Mouse (Mus musculus) monocyte, adult 2 months (primary cell): Measurements from ENCODE around the gene Slc38a3.

Experiments used
- DNase-seq, 2 experiments: peaks; one replicate each; pipeline ENCODE4 v3.0.0; 2022; ENCODE audit warnings: low spot score in 2 of 2, low read depth in 1 of 2

Gene Slc38a3

DNA sequence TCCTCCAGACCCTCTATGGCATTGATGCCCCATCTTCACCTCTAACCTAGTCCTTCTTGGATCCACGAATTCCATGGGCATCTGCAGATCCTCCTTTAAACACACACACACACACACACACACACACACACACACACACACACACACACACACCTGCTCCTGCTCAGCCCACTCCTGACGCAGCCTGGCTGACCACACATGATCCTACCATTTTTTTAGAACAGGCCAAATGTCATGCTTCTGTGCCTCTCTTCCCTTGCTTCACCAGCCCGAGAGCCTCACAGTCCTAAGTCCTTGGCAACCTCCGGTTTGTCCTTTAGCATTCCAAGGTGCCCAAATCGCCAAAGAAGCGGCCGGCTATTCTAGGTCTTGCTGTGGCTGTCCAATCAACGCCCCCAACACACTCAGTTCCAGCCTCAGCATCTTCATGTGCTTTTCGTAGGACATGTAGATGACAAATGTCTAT, at the start of gene Slc38a3:
Gene Slc38a3 (minus strand): TSS at position 51 of the 466 bp plus-strand sequence.
- DNase-seq = no peak

DNA sequence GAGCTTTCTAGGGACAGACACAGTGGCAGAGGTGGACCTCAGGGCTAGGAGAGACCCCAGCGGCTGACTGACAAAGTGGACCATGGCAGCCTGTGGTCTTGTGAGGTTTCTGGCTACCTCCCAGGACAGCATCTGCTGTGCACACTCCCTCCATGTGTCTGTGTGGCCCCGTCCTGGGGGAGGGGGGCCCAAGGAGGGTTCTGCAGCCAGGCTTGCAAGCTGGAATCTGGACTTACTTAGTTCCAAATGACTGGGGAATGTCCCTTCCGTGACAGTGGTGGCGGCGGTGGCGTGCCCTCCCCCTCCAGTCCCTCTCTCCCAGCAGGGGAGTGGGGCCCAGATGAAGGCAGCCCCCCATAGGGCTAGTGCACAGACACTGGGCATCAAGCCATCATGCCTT, 47.6 kb upstream of the Slc38a3 start:
- DNase-seq = no peak

DNA sequence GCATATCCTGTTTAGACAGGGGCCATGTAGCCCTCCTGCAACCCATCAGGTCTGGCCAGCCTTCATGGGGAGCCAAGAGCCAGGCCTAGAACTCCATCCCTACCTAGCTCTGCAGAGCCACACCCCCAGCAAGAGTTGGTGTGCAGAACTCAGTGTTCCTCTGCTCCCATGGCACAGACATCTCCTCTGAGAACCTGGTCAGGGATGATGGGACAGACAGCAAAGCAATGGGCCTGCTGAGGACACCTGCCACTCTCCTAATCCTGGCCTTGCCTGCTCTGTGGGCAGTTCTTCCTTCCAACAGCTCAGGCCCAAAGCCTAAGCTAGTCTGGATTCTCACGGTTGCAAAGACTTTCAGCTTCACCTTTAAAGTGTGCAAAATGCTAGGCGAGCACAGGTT, 46.3 kb upstream of the Slc38a3 start:
- no peak for DNase-seq

DNA sequence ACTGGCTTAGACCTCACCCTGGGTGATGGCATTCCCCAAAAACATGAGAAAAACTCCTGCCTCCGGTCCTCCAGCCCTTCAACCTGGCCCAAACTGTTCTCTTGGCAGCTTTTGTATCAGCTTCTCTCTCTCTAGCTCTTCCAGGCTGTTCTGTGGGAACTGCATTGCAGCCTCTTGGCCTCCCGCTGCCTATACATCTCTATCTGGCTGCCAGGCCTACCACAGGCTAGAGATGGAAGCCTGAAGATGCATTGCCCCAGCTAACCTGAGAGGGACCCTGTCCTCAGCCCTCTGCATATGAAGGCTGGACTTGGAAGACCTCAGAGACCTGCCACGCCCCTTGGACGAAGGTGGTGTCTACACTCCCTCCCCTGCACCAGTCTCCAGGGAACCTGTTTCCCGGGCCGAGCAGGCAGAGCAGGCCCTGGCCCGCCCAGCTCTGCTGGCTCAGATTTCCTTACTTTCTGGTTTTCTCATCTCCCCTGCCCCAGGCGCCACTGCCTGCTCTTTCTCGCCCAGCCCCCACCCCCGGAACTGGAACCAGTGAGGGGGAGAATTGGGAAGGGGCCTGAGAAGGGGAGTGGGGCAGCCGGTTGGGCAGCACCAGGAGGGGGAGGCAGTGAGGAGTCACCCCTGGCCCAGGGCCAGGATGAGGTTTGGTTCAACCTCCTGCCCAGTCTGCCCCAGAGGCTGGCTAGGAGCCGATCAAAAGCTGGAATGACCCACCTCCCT, 45.1 kb upstream of the Slc38a3 start:
- DNase-seq = no peak

DNA sequence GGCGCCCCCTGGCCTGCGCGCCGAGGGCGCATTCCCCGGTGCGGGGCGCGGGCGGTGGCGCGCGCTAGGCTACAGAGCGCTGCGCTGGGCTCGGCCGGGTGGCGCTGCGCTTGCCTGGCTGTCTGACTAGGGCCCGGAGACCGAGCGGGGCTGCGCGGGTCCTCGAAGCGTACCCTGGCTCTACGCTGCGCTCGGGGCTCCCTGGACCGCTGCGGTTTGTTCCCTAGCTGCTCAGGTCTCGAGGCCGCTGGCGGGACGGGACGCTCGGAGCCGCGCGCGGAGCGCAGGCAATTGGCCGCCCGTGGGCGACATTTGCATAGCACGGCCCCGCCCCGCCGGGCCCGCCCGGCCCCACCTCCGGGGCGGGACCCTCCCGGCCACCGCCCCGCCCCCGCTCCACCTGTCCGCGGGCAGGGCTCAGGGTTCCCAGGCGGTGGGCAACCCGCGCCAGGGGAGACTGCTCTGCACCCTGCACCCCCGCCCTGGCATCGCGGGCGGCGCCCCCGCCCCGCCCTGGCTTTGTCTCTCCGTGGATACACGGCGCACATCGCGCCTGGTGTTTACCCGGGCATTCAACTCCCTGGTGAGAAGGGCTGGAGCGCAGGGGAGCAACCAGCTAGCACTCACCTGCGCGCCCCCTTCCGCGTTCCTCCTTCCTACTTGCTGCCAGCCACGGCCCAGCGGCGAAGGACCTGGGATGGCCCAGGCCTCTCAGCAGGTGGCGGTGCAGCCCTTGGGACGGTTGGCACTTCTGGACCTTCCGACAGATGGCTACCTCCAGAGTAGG, 40.6 kb upstream of the Slc38a3 start, which contains the start of gene Sema3f:
Gene Sema3f (minus strand): TSS at position 779 of the 787 bp plus-strand sequence.
- no peak for DNase-seq

DNA sequence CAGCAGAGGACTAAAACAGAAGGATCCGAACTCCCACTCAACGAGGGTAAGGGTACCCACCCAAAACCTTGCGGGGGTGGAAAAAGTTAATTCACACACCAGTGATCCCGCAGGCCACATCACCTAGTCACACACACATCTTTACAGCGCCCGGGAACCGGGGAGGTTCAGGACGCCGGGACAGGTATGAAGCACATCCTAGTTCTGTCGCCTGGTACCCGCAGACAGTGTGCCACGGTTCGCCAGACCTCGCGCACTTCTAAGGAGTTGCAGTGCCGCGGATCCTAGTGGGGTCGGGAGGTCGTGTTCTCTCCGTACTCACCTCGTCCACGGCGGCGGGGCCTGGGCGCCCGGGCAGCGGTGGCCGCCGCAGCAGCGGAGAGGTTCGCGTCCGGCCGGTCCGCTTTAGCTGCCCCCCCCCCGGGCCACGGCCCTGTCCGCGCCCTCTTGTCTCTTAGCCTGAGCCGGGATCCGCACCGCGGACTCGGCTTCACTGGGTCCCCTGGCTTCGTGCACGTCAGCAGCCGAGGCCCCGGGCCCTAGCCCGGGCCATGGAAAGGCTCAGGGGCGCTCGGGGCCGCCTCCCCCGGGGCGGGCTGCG, 39.9 kb upstream of the Slc38a3 start:
- DNase-seq = no peak

DNA sequence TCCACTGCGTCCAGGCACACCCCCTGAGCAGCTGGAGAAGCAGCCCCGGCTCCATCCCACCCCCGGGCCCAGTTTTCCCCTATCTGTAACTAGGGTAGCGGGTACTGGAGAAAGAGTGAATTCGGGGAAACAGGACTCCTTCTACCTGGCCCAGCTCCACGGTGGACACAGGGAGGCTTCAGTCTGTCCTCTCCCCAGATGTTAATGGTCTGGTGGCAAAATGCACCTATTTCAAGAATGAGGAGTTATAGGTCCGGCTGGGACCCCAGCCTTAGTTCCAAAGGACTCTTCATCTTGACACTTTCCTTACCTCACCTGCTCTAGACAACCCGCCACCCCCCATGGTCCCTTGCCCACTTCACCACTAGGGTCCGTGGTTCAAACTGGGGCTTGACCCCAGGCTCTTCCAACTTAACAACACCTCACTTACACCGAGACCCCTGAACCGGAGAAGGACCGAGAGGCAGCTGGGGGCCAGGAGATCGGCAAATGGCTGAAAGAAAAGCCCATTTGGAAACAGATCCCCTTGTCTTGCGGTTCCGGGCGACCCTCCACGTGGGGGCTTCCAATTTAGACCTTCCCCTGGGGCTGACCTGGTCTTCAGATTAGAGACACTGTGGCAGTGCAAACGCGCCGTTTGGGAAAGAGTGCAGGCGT, 39.2 kb upstream of the Slc38a3 start:
- DNase-seq = no peak

DNA sequence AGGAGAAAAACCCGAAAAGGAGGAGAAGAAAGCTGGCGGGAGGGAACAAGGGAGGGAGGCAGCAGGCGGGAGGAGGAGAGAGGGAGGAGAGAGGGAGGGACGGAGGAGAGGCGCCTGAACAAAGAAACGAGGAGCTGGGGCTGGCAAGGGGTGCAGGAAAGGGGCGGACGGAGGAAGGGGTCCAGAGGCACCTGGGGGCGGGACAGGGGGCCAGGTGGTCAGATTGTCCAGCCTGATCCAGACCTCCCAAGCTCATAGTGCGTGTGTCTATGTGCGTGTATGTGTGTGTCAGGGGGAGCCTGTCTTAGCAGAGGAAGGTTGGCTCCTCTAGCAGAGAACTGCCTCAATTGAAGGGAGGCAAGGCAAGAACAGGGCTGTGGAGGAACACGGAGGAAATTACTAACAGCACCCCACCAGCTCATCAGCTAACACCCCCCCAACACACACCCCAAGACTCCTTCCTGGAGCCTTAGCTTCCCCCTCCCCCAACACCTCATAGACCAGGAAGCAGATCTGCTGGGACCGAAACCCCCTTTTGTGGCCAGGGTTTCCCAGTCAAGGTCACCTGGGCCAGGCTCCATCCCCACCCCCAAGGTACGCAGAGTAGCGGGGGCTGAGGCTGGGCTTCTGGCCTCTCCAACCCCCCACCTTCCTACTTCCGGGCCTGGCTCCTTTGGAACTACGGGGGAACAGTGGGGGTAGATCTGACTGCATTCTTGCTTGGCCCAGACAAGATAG, 38.5 kb upstream of the Slc38a3 start:
- no peak for DNase-seq

DNA sequence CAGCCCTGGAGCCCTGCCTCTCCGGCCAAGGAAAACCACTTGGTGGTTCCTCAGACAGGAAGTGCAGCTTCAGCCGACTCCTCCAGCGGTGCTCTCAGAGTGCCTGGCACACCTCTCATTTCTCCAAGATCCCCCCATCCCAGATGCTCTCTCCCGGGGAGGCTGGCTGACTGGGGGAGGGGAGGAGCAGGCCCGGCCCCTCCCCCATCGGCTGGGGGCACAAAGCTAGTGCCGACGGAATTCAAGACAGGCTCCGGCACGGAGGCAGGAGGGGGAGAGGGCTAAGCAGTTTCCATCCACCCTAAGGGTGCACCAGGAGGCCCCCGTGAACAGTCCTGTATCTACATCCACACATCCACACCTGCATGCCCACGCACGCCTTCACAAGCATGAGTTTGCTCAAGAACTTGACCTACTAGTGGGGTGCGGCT, 37.5 kb upstream of the Slc38a3 start:
- DNase-seq = no peak

DNA sequence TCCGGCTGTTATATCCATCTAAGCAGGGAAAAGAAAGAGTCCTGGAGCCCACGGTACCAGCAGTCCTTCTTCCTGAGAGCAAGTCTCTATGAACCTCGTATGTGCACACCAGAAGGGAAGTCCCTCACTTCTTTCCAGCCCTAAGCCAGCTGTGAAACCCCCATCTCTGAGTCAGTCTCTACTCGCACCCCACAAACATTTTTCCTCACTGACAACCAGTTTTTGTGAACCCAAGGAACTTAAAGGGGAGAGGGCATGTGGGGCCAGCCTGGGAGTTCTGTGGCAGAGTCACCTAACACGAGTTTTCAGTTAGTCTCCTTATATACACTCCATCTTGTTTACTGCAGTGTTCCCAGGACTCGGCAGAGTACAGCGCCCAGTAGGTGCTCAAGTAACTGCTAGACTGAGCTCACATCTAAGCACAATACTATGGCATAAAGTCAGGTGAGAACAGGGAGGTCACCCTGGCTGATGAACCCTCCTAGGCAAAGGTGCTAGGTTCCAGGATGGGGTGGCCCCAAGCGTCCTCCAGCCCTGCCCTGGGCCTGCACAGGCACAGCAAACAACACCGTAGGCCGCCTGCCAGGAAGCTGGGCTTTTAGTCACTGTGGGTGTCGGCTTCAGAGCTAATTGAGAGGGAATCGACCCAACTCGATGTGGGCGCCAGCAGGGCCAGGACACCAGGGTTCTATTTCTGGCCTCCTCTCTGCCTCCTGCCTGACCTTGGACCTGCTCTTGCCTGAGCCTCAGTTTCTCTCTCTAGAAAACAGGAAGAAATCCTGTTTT, 34.2 kb upstream of the Slc38a3 start:
- no peak for DNase-seq

DNA sequence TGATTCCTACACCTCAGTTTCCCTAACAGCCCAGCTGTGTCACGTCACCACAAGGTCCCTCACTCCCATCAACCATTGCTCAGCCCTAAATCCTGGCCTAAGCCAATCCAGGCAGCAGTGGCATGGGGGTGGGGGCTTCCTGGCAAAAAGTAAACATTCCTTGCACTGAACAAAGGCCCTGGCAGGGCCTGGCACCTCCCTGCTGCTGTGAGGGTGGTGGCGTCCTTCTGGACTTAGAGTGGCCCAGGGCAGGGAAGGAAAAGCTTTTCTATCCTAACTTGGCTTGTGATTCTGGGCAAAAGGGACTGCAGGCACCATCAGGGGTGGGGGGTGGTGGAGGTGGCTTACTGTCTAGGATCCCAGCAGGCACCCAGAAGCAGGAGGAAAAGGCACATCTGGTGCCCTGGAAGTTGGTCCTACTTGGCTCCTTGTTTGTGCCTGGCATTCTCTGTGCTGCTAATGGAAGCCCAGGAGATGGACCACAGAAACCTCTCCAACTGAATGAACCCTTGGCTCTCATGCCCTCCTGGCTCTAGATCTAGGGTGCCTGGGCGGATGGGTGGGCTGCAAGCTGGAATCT, 33.4 kb upstream of the Slc38a3 start:
- no peak for DNase-seq

DNA sequence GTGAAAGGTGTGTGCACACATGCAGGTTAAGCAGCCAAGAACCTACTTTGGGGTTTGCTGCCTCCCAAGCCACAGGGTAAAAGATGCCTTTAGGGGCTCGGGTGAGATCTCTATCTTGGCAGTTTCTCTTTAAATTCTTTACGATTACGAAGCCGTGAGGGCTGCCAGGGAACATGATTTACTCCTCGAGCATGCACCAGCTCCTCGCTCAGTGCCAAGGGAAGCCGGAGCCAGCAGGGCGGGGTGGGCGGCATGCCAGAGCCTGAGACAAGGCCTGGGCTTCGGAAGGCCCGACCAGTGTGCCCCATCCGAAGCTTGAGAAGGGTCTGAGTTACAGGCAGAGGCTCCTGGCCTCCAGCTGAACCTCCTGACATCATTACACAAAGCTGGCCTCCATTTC, 32.3 kb upstream of the Slc38a3 start:
- DNase-seq = no peak

DNA sequence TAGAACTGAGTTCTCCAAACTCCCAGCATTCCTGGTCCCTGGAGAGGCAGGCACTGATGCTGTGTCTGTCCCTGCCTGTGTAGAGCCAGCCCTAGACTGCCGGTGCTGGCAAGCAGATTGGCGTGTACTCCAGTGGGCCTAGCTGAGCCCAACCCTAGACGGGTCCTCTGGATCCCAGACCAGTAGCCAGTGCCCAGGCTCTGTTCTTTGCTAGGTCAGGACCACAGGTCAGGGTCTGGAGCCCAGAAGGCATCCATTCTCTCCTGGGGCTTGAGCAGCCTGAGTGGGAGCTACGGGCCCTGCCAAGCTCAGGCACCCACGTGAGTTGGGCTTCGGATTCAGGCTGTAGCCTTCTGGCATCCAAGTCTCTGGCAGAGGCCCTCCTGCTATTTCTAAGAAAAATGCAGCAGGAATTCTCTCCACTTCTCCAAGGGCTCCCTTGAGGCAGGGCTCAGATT, 30.8 kb upstream of the Slc38a3 start:
- no peak for DNase-seq

DNA sequence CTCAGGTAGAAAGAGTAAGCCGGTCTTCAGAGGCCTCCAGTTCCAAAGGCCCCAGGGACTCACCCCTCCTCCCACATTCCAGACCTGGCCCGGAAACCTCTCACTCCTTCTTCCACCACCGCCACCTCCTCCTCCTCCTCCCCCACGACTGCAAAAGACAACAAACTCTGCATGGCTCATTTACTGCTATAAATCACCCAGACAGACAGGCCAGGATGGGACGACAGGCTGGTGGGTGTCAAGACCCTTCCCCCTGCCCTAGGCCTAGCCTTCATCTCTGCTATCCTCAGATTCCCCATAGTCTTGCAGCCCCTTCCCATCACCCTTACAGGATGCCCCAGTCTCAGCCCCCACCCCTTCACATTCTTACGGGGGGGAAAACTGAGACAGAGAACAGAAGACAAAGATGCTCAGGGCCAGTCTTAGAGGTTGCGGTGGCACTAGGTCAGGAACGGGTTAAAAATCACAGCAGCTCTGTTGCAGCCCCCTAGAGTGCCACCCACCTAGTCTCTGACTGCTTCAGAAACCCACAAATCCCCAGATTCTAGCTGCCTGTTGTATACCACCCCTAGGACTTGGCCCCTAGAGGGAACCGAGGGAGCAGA, 30.1 kb upstream of the Slc38a3 start:
- DNase-seq = no peak

DNA sequence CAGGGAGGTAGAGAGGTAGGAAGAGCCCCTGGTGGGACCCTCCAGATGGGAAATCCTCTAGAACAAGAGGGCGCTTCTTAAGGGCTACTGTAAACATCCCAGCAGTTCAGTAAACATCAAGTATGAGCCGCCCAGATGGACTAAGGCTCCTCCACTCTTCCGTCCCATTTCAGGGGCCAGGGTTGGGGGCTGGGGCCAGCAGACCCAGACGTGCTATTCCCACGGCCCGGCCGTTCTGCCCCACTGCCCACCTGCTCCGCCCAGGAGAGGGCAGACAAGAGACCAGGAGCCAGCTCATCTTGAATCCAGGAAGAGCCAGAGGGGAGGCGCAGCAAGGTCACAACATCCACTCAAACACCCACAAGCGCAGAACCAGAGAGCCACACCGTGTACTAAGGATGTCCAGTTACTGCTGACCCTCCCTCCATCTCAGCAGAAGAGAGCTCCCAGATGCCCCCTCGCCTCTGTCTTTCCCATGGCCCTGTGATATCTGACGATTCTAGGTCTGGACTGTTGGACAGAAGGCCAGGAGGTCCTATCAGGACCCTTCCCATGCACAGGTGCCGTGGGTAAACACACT, 29.4 kb upstream of the Slc38a3 start:
- no peak for DNase-seq

DNA sequence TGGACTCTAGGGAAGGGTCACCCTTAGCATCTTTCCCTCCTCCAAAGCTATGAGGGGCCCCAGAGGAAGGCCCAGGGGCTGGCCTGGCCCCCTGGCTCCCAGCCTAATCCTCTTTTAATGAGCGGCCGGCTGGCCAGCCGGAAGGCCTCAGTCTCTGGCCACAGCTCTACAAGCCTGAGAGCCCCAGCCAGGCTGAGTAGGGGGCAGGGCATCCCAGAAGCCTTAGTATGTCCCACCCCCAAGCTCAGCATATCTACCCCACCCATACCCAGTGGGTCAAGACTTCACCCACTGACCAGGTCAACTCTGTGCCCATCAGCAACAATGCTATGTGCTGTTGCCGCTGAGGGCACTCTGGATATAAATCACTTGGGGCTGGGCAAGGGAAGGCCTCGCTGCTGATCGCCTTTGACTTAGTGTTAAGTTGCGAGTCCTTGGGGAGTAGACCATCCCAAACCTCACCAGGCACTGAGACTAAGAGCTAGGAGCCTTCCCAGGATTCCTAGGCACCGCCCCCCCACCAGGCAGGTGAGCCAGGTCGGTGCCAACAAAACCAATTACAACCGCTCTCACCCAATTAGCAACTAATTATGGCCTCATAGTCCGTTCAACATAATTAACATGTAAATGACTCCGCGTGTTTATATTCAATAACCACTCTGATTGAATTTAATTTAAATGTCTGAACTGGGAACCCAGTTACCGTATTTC, 28.6 kb upstream of the Slc38a3 start:
- no peak for DNase-seq

DNA sequence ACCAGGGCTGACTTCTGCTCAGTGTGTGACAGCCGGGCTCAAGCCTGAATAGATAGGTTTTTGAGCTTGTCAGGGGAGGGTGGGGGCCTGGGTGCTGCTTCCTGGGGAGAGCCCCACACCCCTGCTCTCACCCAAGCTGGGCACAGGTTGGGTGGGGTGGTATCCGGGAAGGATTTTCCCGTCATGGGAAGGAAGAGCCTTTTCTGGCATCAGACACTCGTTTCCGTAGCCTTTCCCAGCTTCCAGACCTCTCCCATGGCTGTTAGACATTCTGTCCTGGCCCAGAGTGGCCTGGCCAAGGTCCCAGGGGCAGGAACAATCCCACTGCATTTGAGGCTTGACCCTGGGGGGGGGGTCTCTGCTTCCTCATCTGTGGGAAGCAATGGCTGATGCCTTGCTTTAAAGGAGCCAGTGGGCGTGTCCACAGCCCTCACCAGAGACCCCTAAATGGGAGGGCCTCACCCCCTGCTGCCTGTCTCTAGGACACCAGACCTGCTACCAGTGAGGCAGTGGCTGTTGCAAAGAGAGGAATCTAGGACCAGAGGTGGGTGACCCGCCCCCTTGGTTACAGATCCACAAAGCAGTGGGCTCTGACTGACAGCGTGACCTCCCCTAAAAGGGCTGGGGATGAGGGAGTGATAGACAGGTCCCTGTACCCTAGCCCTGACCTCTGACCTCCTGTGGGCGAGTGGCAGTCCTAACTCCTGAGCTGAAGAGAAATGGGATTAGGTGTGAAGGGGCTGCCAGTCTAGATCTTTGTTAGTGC, 27.7 kb upstream of the Slc38a3 start:
- no peak for DNase-seq
